Mouse (Mus musculus): ENCODE results near the gene Stxbp6.
A peak's percentile ranks its signal among the peaks of the same experiment; 100 is the strongest.

Gene Stxbp6

DNA sequence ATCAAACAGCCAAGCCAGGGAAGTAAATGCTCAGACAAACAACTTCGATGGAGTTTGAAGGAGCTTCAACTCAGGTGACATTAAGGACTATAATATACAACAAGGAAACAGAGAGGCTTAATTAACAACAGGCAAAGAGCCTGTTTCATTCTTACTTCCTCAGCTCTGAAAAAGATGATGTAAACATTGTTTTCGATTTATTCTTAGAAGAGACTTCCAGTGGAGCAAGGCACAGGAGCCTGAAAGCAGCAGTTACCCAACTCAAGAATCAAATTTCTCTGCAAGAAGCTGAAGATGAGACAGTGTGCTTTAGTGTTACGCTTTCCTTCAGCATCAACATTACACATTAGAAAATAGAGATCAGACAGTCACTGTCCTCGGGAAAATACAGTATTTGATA is 160.7 kb downstream of the Stxbp6 start:
- no peak for DNase-seq (ENCODE audit: low spot score)

- no peak for DNase-seq (ENCODE audit: low spot score)
Measured at GRCm38 (mm10) chr12:44908028-44908702, 166.3 kb downstream of the Stxbp6 start.

DNA sequence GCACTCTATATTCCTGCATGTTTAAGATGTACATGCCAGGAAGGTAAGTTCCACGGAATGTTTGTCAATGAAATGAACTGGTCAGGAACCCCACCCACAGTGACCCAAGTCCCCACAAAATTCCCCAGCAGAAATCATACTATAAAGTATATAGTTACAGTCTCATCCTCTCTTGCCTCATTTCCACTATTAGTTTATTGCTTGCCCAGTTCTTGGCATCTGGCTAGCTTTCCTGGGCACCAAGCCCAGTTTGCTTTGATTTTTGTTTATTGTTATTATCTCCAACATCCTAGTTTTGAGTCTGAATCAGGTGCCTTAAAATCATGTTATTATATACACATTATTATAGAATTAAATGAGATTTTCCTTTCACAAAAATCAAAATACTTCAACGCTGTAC is 168.5 kb downstream of the Stxbp6 start:
- no peak for DNase-seq (ENCODE audit: low spot score)

DNA sequence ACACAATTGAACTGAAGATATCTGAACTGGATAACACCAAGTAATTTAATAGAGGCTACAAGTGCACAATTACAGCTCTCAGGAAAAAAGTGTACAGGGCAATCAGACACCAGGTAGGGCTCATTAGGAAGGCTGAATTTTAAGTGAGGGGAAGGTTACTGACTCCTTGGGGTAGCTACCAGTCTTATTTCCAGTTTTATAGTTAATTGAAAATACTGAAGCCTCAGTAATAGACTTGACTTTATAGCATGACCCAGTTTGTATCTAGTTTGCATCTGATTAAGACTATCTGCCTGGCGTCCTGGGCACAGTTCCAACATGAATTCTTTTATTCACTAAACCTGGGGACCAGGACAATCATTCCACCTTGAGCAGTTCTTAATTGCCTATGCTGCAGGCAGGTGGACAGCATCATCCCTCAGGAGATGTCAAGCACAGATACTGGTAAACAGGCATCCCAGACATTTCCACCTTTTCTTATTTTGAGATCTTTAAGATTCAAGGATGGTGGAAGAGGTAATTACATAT is 171.2 kb downstream of the Stxbp6 start:
- no peak for DNase-seq (ENCODE audit: low spot score)

- DNase-seq (ENCODE audit: low spot score), result no peak
Measured at GRCm38 (mm10) chr12:44899173-44899870, 175.2 kb downstream of the Stxbp6 start.

DNA sequence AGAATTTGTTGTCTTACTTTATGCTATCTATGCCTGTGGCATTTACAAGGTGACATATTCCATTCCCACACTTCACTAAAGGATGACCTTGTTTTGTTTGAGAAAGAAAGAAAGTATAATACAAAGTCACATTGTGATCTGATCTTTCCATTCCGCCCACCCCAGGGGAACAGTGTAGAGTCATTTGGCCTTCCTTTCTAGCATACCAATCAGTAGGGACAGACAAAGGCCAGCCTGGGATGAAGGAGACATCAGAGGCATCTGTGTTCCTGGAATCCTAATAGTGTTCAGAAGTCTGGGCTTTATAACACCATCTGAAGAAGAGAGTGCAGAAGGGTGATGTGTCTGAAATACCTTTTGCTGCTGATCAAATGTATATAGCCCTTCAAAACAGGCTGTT is 178.0 kb downstream of the Stxbp6 start:
- no peak for DNase-seq (ENCODE audit: low spot score)

DNA sequence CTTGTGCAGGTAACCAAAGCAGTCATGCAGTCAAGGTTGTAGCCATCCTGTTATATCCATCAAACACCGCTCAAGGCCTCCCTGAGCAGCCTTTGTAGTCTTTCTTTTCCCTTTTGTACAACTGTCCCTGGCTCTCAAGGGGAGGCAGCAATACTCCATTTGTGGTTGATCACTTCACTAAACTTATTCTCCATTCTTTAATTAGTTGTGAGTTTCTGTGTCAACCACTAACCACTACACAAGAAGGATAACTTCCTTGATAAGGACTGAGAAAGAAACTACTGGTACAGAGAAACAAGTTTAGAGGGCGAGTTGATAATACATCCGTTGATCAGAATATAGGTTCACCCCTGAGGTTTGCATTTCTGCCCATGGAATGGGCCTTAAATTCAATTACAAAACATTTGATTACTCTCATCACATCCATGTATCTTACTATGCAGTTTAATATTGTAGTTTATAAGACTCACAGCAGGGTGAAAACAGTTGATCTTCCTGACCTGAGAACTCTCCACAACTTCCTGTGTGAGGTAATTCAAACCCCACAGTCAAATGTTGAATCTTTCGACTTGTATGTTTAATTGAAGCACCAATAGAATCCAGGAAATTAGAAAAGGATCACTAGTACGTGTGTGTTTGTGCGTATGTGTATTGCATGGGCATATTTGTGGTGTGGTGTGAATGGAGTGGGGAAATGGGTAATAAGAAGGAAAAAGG is 184.7 kb downstream of the Stxbp6 start:
- DNase-seq (ENCODE audit: low spot score), result no peak

DNA sequence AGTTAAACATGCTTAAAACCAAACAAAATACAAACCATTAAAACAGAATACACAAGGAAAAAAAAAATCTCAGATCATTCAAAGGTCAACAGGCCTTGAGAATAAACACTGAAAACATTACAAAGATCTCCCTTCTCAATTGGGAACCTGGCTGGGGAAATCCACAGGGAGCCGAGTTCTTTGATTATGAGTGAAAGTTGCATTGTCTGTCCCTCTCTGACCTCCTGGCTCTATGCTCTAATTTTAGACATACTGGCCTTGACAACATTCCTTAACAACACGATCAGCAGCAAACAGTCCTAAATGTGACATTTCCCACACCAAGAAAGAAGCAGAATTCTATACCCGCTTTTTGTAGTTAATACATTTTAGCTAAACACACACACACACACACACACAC is 187.7 kb downstream of the Stxbp6 start:
- DNase-seq (ENCODE audit: low spot score), result no peak

DNA sequence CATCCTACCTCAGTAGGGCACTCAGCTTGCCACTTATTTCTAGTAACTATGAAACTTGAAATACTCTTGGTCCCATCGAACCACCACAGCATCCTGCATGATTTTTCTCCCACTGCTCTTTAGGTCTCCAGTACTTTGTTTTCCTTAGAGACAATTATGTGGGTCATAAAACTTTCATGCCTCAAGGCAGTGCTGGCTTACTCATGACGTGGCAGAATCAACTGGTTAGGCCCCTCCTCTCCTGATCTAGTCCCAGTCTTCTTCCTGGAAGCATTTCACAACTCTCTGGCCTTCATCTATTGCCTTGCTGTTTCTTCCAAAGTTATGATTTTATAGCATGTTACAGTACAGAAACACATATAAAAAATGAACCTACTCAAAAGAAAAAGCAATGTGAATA is 201.8 kb downstream of the Stxbp6 start:
- DNase-seq (ENCODE audit: low spot score), result no peak

DNA sequence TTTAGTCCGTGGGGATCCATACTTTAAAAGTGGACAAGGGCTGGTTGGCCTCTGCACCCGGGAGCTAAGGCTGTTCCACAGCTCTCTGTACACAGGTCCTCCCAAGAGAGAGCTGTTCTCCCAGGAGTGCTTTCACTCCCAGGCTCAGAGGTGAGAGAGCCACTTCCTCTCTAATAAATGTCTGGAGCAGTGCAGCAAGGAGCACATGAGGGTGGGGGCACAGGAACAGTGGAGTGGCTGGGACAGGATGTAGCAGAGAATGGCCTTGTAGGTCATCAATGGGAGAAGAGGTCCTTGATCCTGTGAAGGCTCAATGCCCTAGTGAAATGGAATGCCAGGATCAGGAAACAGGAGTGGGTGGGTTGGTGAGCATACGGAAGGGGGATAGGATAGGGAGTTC is 209.1 kb downstream of the Stxbp6 start:
- DNase-seq (ENCODE audit: low spot score), result no peak

DNA sequence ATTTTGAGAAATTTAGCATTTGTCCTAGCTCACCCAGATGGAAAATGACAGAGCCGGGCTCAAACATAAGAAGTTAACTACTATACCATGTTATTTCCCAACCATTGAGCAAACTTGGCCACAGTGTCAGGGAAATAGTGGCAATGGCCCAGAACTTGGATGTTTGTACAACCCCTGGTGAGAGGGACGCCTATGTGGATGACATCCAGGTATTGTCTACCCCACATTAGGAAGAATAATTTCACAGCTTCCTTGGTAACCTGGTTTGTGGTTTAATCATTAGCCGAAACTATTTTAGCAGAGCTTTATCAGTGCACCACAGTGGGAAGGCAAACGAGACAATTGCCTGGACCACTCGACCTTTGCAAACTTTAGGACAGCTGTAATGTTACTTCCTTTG is 215.1 kb downstream of the Stxbp6 start:
- DNase-seq (ENCODE audit: low spot score), result no peak

DNA sequence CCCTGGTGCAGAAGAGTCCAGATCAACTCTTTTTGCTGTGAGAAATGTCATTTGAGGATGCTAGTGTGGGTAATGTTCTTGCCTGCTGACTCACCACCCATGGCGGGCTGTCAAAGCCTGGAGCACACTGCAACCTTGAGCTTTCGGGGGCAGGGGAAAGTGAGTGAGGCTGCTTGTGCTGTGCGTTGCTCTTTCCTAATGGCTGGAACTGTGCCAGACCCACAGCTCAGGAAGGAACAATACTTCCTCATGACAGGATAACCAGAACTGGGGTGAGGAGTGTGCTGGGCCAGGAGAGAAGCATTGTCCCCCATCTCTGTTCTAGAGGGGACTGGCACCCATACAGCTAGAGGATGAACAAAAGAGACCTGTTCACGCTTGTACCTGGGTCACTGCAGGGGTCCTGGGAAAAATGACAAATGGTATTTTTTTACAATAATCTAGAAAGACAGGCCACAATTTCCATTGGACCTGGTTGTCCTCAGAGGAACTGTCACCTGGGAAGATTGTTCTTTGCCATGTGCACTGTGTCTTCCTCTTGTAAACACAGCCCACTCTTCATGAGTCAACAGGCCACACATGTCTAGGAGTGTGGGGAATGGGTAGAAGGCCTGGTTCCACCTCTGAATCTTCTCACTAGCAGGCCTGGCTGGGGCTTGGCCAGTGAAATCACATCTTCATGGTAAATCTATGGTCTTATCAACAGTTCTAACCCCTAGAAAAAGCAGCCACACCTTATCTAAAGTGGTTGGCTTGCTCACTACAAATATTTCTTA is 216.2 kb downstream of the Stxbp6 start:
- peak; percentile 78 for DNase-seq (ENCODE audit: low spot score)

DNA sequence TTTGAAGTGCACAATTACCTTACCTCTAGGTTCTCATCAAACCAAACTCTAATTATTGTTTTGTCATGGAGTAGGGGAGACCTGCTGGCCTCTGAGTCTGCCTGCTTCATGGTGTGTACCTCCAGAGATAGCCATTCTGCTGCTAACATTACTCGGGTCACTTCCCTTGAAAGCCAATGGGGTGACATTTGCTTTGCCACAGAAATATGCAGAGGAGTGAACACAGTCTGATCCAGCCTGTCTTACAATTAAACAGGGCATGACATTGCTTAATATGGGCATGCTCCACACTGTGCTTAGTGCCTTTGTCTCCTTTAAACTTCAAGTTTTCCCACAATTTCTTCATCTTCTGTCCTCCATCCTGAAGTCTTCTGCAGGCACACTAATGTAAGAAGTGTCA is 222.5 kb downstream of the Stxbp6 start:
- DNase-seq (ENCODE audit: low spot score), result no peak

DNA sequence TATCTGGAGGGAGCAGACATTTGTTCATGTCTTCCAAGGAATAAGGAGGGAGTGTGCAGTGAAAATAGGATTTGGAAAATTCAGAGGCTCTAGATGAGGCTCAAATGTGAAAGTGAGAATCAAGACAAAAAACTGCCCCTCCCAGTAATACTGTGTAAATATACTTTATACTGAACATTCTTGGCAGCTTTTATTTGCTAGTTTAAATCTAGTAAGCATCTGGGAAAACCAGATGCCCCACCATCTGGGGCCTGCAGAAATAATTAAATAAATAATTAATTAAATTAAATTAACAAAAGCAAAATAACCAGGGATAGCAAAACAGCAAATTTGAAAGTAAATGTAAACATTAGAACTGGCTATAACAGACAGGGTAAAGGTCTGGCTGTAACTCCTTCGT is 224.0 kb downstream of the Stxbp6 start:
- no peak for DNase-seq (ENCODE audit: low spot score)

DNA sequence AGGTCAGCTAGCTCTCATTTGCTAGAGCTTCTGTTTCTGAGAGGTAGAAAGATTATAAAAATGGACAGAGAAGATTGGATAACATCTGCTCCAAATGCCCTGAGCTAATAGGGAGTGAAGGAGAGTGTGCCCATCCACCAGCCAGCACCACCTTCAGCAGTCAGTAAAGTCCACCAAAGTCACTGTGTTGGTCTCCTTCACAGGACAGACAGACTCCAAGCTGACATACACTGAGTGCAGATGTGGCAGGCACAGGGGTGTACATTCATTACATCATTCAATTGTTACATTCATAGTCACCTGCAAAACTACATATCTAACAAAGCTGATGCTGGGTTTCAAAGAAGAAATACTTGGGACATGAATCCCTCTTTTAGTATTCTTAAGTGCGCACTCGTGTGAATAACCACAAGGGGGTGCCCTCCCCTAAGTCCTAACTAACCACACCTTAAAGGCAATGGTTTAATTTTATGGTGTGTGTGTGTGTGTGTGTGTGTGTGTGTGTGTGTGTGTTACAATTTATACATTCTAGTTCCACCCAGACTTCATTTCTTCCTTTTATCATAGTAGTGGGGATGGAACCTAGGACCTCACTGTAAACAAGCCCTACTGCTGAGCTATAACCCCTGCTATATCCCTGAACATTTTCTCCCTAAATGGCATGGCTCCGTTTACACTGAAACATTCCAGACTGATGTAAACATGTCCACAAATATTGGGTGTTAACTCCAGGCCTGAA is 225.9 kb downstream of the Stxbp6 start:
- peak; percentile 65 for DNase-seq (ENCODE audit: low spot score)

DNA sequence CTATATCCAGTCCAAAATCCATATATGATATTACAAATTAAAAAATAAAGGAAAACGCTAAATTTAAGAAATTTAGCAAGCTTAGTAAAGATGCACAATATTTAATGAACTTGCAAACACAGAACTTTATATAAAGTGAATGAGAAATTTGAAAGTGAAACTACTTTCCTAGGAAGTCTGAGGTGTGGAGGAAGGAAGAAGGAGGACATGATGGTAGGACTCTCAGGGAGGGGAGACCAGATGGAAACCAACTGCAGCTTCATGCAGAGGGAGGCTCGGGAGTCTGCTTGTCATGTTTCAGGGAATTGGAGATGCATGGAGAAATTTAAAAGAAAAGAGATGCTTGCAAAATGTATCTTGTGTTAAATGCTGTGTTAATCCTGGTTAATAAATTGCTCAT is 233.9 kb downstream of the Stxbp6 start:
- no peak for DNase-seq (ENCODE audit: low spot score)

- DNase-seq (ENCODE audit: low spot score), result no peak
Measured at GRCm38 (mm10) chr12:44839594-44840373, 234.7 kb downstream of the Stxbp6 start.

- DNase-seq (ENCODE audit: low spot score), result no peak
Measured at GRCm38 (mm10) chr12:44835879-44836467, 238.5 kb downstream of the Stxbp6 start.

DNA sequence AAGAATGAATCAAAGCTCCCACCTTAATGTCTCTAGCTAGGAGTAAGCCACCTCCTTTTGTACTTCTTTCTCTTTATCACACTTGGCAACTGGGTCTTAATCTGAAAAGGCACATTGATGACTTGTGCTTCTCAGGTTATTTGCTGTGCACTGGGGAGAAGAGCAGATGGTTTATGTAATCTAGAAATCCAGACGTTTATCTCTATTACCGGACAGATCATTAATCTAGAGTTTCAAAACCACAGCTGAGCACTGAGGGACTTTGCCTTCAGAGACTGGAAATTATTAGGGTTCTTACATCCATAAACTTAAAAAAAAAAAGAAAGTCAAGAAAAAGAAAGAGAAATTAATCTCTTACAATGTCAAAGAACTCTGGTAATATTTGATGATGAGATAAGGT is 262.6 kb downstream of the Stxbp6 start:
- no peak for DNase-seq (ENCODE audit: low spot score)

GRCm38 (mm10) chr12:44804213-44804612 is 270.3 kb downstream of the Stxbp6 start:
- no peak for DNase-seq (ENCODE audit: low spot score)
